Mouse (Mus musculus) heart, embryonic 10.5 days (tissue): Measurements from ENCODE around the gene Apln. TPM values are rescaled to one million over a fixed set of nuclear protein-coding genes. Genes with fewer than 3 reads are reported as not detected.
A peak's percentile ranks its signal among the peaks of the same experiment; 100 is the strongest.

Experiments used
- DNase-seq: peaks from one replicate; pipeline ENCODE4 v3.0.0-alpha.2; 2017; ENCODE audit warnings: low spot score
- H3K27ac ChIP-seq: fragments of 300-500 bp; sonication (generic); 2 replicates; pipeline ENCODE4 v1.5.1; 2016; ENCODE audit warnings: mild to moderate bottlenecking
- H3K27me3 ChIP-seq: fragments of 300-500 bp; sonication (generic); 2 replicates; pipeline ENCODE4 v1.6.1; 2016; ENCODE audit warnings: mild to moderate bottlenecking; ENCODE audit not compliant: poor library complexity, insufficient read depth, severe bottlenecking
- H3K36me3 ChIP-seq: fragments of 300-500 bp; sonication (generic); 2 replicates; pipeline ENCODE4 v1.6.1; 2016; ENCODE audit warnings: mild to moderate bottlenecking, moderate library complexity
- H3K4me1 ChIP-seq: fragments of 300-500 bp; sonication (generic); 2 replicates; pipeline ENCODE4 v1.6.1; 2016; ENCODE audit warnings: mild to moderate bottlenecking
- H3K4me3 ChIP-seq: fragments of 300-500 bp; sonication (generic); 2 replicates; pipeline ENCODE4 v1.5.1; 2016; ENCODE audit warnings: mild to moderate bottlenecking, moderate library complexity
- H3K9me3 ChIP-seq: fragments of 300-500 bp; sonication (generic); 2 replicates; pipeline ENCODE4 v1.6.1; 2016; ENCODE audit warnings: mild to moderate bottlenecking, moderate library complexity
- WGBS: fragments of 180-500 bp; shearing (Covaris S2); methylation state at CpG from one replicate; pipeline ENCODE4 v1.1.7; 2016; 5-methylcytosine and 5-hydroxymethylcytosine counted together
- polyA plus RNA-seq: library from polyadenylated mRNA; unstranded; fragments of >200 nt; fragmentation: Nextera tagmentation; extraction: Ambion mirVana; gene quantifications from 2 replicates; pipeline ENCODE4 v1.2.1, GENCODE M21; 2016

Apln gene
- polyA plus RNA-seq, 1 experiment from 2014 or later = 1.4 TPM

GRCm38 (mm10) chrX:48044261-48044660, 9.6 kb upstream of the Apln start:
- H3K27me3 ChIP-seq = no peaks in the 10 kb centered on the region; the same call in 1 of the 2 replicates
- H3K36me3 ChIP-seq = no peaks in the 10 kb centered on the region
- DNase-seq = no peak
- H3K9me3 ChIP-seq = no peaks in the 10 kb centered on the region
- no peak overlapping the region for H3K4me3 ChIP-seq
- H3K4me1 ChIP-seq = no peaks in the 10 kb centered on the region
- H3K27ac ChIP-seq = no peak overlapping the region
- 70% methylated on average over 1 of the region's 1 CpGs for WGBS

GRCm38 (mm10) chrX:48042748-48043147, 8.1 kb upstream of the Apln start:
- H3K27me3 ChIP-seq = no peaks in the 10 kb centered on the region; the same call in 1 of the 2 replicates
- 55% methylated on average over 4 of the region's 4 CpGs for WGBS
- H3K27ac ChIP-seq = no peak overlapping the region

GRCm38 (mm10) chrX:48040379-48040778, 5.7 kb upstream of the Apln start:
- 73% methylated on average over 3 of the region's 3 CpGs for WGBS
- Histone ChIP-seq H3K36me3 (no peaks in the 10 kb centered on the region), H3K4me1 (no peaks in the 10 kb centered on the region), H3K4me3 (no peak overlapping the region), H3K27ac (no peak overlapping the region), H3K27me3 (peaks cover 16% of the 10 kb centered on the region; the same call in 1 of the 2 replicates), H3K9me3 (no peaks in the 10 kb centered on the region)
- DNase-seq = no peak

More at GRCm38 (mm10) chrX:48042748-48043147, 8.1 kb upstream of the Apln start:
- H3K4me1 ChIP-seq = no peaks in the 10 kb centered on the region
- no peaks in the 10 kb centered on the region for H3K9me3 ChIP-seq
- no peak for DNase-seq
- H3K4me3 ChIP-seq = no peak overlapping the region
- no peaks in the 10 kb centered on the region for H3K36me3 ChIP-seq

DNA sequence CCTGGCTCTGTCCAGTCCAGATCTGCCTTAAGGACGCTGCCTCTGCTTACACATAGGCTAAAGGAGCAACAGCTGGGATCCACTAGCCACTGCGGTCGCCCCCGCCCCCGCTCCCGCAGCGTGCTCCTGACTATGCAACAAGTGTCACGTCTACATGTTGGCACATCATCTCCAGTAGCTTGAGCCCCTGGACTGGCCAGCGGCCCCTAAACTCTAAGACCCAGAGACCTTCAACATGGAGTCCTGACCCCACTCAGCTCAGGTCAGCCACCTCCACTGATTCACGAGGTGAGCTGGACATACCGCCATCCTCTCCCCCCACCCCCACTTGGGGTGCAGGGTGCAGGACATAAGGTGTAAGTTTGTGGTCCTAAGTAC, 898 bp downstream of the Apln start:
- WGBS = 20% methylated on average over 11 of the region's 11 CpGs
- DNase-seq = no peak
- H3K4me3 ChIP-seq = peak overlapping the region; percentile 64
- H3K36me3 ChIP-seq = no peaks in the 10 kb centered on the region
- no peaks in the 10 kb centered on the region; the same call in 1 of the 2 replicates for H3K4me1 ChIP-seq
- H3K27me3 ChIP-seq = peaks cover 74% of the 10 kb centered on the region
- no peak overlapping the region for H3K27ac ChIP-seq
- H3K9me3 ChIP-seq = no peaks in the 10 kb centered on the region

DNA sequence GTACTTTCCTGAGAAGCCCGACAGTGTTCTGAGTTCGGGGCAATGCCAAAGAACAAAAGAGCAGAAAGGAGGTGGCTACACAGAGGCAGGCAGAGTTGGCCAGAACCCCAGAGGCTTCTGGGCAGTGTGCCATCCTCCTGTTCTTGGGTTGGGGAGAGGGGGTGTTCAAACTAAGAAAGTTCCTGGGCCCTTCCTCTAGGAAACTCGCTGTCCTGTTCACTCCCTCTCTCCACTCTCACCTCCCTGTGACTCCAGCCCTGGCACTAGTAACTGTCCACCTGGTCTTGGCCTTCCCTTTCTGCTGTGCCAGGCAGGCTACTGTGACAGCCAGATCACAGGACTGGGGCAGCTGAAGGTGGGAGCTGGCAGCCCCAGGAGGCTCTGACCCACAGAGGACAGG, 1.6 kb downstream of the Apln start:
- no peaks in the 10 kb centered on the region for H3K9me3 ChIP-seq
- H3K36me3 ChIP-seq = no peaks in the 10 kb centered on the region
- no peaks in the 10 kb centered on the region; the same call in 1 of the 2 replicates for H3K4me1 ChIP-seq
- H3K4me3 ChIP-seq = no peak overlapping the region
- 68% methylated on average over 3 of the region's 3 CpGs for WGBS
- no peak overlapping the region for H3K27ac ChIP-seq
- no peak for DNase-seq
- H3K27me3 ChIP-seq = peaks cover 74% of the 10 kb centered on the region

- H3K27ac ChIP-seq = no peak overlapping the region
- no peaks in the 10 kb centered on the region for H3K9me3 ChIP-seq
- H3K4me3 ChIP-seq = no peak overlapping the region
- no peaks in the 10 kb centered on the region for H3K36me3 ChIP-seq
- no peak for DNase-seq
- H3K27me3 ChIP-seq = peaks cover 80% of the 10 kb centered on the region
- no peaks in the 10 kb centered on the region; the same call in 1 of the 2 replicates for H3K4me1 ChIP-seq
- WGBS = 54% methylated on average over 5 of the region's 5 CpGs
Observed at GRCm38 (mm10) chrX:48031866-48032265, 2.8 kb downstream of the Apln start.

DNA sequence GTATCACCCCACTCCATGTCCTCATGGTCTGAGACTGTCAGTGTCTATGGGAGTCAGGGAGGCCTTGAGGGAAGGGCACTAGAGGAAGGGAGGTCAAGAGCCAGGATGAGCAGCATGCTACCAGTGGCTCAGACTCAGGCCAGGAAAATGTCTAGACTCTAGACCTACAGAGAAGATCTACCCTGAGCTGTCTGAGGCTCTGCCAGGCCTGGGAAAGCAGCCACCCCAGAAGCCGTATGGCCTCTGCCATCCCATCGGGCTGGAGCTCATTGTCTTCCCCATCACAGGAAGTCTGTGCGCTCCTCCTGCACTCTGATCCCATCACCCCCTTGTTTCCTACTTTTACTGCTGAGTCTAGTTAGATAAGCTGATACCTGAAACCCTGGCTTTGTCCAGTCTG, 4.1 kb downstream of the Apln start:
- H3K27ac ChIP-seq = no peak overlapping the region
- 61% methylated on average over 3 of the region's 3 CpGs for WGBS
- no peak for DNase-seq
- peaks cover 77% of the 10 kb centered on the region for H3K27me3 ChIP-seq
- no peaks in the 10 kb centered on the region for H3K9me3 ChIP-seq
- H3K4me3 ChIP-seq = no peak overlapping the region
- no peaks in the 10 kb centered on the region; the same call in 1 of the 2 replicates for H3K4me1 ChIP-seq
- no peaks in the 10 kb centered on the region for H3K36me3 ChIP-seq

DNA sequence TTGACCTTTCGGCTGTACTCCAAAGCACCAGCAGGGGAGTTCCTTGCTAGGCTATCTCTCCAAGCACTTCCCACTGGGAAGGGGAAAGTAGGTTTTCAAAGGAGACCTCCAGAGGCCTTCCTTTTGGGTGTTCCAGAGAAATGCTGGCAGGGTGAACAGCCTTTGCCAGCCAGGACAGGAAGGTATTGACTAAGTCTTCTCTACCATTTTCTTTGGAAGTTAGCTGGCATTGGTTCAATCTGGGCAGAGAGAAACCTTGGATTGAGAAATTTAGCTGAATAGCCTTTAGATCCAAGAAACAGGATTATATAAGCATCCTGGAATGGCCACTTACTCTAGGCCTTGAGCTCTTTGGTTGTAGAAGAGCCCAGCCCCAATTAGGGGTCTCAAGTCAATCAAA, 11.8 kb downstream of the Apln start:
- 53% methylated on average over 1 of the region's 1 CpGs for WGBS
- Histone ChIP-seq H3K36me3 (no peaks in the 10 kb centered on the region), H3K4me1 (no peaks in the 10 kb centered on the region), H3K4me3 (no peak overlapping the region), H3K9me3 (no peaks in the 10 kb centered on the region), H3K27me3 (peaks cover 58% of the 10 kb centered on the region), H3K27ac (no peak overlapping the region)
- DNase-seq = no peak

DNA sequence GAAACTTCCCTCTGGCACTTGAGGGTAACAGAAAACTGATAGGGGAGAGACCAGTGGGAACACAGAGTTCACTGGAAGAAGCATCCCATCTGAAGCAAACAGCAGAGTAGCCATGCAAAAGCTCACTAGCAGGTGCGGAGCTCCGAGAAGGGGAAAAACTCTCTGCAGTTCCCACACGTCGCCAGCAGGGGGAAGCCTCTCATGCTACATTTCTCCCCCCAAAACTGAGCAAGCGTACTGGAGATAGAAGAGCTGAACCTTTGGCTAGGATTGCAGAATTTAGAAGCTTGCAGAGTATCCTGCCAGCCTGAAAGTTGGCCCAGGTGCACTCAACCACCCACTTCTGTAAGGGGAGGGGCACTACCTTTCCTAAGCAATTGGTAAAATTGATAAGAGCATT, 14.7 kb downstream of the Apln start:
- no peaks in the 10 kb centered on the region for H3K9me3 ChIP-seq
- H3K36me3 ChIP-seq = no peaks in the 10 kb centered on the region
- no peak for DNase-seq
- H3K27me3 ChIP-seq = peaks cover 47% of the 10 kb centered on the region
- H3K27ac ChIP-seq = no peak overlapping the region
- no peaks in the 10 kb centered on the region for H3K4me1 ChIP-seq
- no peak overlapping the region for H3K4me3 ChIP-seq
- 17% methylated on average over 5 of the region's 5 CpGs for WGBS

- H3K27me3 ChIP-seq = peaks cover 47% of the 10 kb centered on the region
- no peaks in the 10 kb centered on the region for H3K36me3 ChIP-seq
- no peaks in the 10 kb centered on the region for H3K9me3 ChIP-seq
- no peaks in the 10 kb centered on the region for H3K4me1 ChIP-seq
- WGBS = 31% methylated on average over 15 of the region's 15 CpGs
- DNase-seq = no peak
- H3K4me3 ChIP-seq = no peak overlapping the region
- H3K27ac ChIP-seq = no peak overlapping the region
Observed at GRCm38 (mm10) chrX:48019359-48019758, 15.3 kb downstream of the Apln start.

DNA sequence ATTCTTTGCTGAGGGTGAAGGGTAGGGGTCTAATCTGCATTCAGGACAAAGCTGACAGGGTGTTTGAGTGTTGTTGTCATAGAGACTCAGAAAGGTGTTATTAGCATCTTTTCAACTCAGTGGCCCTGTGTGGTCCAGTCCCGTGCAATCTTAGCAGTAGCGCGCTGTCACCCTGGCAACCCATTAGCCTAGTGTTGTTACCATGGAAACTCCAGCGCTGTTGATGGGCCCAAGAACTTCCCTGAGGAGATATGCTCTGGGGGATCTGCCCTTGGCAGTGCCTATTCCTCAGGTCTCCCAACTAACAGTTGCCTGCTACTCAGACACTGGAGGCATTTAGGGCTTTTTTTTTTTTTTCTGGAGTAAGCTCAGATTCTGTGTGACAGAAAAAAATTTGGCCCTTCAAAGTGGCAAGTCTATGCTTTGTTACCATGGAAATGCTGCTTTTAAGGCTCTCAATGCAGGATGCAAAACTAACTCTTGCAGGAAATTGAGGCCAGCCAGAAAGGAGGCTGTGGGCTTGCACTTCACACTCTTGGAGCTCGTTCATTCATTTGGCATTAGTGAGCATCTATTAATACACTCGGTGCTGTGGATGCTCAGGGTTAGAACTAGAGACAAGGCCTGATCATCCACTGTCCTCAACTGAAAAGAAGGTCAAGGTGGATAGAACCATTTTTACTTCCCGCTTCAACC, 17.6 kb downstream of the Apln start:
- no peaks in the 10 kb centered on the region for H3K4me1 ChIP-seq
- whole genome bisulfite sequencing = 58% methylated on average over 7 of the region's 7 CpGs
- peaks cover 48% of the 10 kb centered on the region for H3K27me3 ChIP-seq
- no peak overlapping the region for H3K4me3 ChIP-seq
- H3K9me3 ChIP-seq = no peaks in the 10 kb centered on the region
- DNase-seq = no peak
- H3K36me3 ChIP-seq = no peaks in the 10 kb centered on the region
- H3K27ac ChIP-seq = no peak overlapping the region

GRCm38 (mm10) chrX:48011656-48012055, 23.0 kb downstream of the Apln start:
- no peak overlapping the region for H3K27ac ChIP-seq
- no peak overlapping the region for H3K4me3 ChIP-seq
- no peaks in the 10 kb centered on the region for H3K9me3 ChIP-seq
- DNase-seq = no peak
- H3K27me3 ChIP-seq = 0 out of 2 replicates have a peak, but pooled peaks cover 5% of the 10 kb centered on the region
- 90% methylated on average over 3 of the region's 3 CpGs for WGBS
- H3K4me1 ChIP-seq = no peaks in the 10 kb centered on the region
- no peaks in the 10 kb centered on the region for H3K36me3 ChIP-seq

DNA sequence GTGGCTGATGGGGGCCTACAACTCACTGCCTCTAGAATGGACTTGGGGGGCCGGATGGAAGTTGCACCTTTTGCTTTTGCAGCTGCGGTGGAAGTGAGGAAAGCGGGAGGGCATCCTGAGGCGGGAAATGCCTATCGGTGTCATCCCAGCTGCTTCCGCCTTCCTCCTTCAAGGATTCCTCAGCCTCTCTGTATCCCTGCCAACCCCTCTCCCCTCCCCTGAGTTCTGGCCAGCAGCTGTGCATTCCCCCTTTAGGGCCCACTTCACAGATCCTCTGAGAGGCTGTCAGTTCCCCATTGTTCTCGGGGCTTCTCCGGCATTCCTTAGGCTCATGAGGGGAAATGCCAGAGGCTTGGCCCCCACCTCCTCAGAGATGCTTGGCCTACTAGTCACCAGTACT, 28.6 kb downstream of the Apln start:
- H3K36me3 ChIP-seq = no peaks in the 10 kb centered on the region
- no peaks in the 10 kb centered on the region for H3K27me3 ChIP-seq
- H3K4me3 ChIP-seq = no peak overlapping the region
- no peak for DNase-seq
- no peaks in the 10 kb centered on the region for H3K9me3 ChIP-seq
- H3K4me1 ChIP-seq = no peaks in the 10 kb centered on the region
- 55% methylated on average over 8 of the region's 8 CpGs for WGBS
- no peak overlapping the region for H3K27ac ChIP-seq

DNA sequence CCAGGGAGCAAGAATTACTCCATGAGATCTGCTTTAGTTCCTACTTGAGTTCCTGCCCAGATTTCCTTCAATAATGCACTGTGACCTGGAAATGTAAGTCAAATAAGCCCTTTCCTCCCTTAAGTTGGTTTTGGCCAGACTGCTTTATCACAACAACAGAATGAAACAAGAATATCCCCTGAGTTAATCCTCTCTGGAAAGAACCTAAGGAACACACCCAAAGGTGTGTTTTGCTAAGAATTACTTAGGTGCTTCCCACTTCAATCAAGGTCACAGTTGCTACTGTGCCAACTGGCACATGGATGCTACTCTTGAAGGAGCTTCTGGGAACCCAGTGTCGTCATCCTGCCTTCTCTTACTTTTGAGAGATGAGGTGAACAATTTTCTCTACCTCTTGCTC, 29.9 kb downstream of the Apln start:
- H3K27ac ChIP-seq = no peak overlapping the region
- H3K27me3 ChIP-seq = no peaks in the 10 kb centered on the region
- 80% methylated on average over 1 of the region's 1 CpGs for WGBS
- no peak overlapping the region for H3K4me3 ChIP-seq
- no peaks in the 10 kb centered on the region for H3K9me3 ChIP-seq
- no peaks in the 10 kb centered on the region for H3K36me3 ChIP-seq
- no peak for DNase-seq
- no peaks in the 10 kb centered on the region for H3K4me1 ChIP-seq
